Mouse (Mus musculus) bone marrow macrophage, adult 2 months (primary cell): ENCODE results near the gene Nr1h3.

ENCODE experiments used
- CTCF ChIP-seq: IDR thresholded peaks from 2 replicates; pipeline ENCODE4 v1.5.1; 2012; ENCODE audit warnings: low read depth, mild to moderate bottlenecking, low read length, moderate library complexity
- POLR2A ChIP-seq: IDR thresholded peaks from 2 replicates; pipeline ENCODE4 v1.6.1; 2012; ENCODE audit warnings: mild to moderate bottlenecking, low read depth, low read length, borderline replicate concordance

GRCm38 (mm10) chr2:91169587-91170322 lies 32.9 kb downstream of the Nr1h3 start:
- TF ChIP-seq CTCF (no peak), POLR2A (no peak)
